Mouse (Mus musculus): ENCODE results near the gene Gm27021. TPM values are rescaled to one million over a fixed set of nuclear protein-coding genes. Genes with fewer than 3 reads are reported as not detected.

The Gm27021 gene
- total RNA-seq, 4 experiments from 2014 or later, result 1.4 TPM; not detected in 3

GRCm38 (mm10) chr8:120641245-120641644 lies 26.6 kb downstream of the Gm27021 start:
- DNase-seq, result no peak

GRCm38 (mm10) chr8:120634329-120634839 lies 33.5 kb downstream of the Gm27021 start:
- peak; percentile 70 for DNase-seq

- peak; percentile 24 for DNase-seq
Observed at GRCm38 (mm10) chr8:120633665-120634271, 34.1 kb downstream of the Gm27021 start.

DNA sequence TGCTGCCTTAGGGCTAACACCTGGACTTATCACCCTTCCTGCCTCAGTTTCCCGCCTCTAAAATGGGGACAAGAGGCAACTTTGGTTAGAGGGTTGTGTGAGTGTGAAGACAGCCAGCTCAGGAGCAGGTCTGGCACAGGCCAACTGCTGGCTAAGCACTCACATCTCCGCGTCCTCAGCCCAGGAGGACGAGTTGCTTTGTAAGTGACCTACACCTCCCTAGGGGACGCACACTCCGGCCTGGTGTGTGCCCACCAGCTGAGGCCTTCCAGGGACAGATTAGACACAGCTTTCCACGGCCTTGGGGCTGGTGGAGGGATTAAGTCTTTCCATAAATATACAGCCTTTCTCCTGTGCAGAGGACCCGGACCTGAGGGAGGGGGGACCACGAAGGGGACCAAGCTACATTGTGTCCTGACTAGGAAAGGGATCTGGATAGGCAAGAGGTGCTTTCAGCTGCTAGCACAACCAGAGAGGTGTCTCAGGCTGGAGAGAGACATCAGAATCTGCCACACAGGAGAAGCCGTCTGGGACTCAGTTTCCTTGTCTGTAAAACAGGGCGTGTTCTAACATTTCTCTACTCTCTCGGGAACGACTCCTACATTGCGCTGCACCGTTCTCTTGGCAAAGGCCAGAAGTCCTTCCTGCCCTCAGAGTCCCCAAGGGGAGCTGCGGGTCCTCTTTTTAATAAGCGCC lies 34.8 kb downstream of the Gm27021 start:
- DNase-seq, result no peak

DNA sequence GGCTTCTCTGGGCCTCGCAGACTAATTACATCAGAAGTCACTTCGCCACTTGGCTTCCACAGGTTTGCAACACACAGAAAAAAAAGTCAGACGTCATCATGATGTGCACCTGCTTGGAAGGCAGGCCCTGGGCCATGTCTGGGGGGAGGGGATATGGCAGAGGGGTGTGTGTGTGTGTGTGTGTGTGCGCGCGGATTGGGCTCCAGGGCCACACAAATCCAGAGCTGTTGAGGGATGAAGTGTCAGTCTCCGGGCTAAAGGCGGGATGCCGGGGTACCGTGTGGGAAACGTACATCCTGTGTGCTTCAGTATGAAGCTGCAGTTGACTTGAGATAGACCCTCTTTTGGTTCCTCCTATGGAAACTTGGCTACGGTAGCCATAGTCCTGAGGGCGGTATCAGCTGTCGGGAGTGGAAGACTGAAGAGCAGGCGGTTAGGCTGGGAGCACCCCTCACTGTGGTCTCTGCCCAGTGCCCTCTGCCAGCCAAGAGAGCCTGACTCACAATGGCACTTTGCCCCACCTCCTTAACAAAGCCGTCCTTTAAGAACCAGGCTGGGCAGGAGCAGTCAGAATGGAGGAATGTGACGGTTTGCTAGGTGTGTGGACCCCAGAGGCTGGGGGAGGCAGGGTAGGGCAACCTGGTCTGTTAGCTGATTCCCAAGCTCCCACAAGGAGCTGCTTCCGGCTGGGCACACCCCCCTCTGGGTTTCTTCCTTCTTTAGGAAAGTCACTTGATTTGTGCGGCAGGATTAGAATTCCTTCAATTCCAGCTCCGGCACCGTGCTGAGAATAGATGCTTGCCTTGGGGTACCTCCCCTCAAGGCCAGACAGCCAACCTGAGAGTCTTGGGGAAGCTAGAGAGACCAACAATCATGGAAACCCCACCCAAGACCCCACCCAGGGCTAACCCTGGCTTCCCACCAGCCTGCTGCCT lies 36.2 kb downstream of the Gm27021 start:
- no peak for DNase-seq

- no peak for DNase-seq
Observed at GRCm38 (mm10) chr8:120630848-120631247, 37.0 kb downstream of the Gm27021 start.

DNA sequence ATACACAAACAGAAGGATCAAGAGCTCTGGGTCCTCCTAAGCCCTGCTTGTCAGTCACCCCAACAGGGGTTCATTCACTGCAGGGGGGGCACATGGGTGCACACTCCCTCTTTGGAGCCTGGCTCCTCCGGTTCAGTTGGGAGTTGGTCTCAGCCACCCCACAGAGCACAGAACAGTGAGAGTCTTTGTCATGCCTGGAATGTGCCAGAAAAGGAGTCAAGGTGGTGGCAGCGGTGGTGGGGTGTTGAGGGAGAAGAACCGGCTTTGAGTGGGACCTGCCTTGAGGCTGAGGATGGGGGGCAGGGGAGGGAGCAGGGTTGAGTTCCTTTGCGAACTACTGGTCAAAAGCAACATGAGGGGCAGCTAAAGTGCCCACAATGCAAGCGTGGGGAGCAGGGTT lies 37.8 kb downstream of the Gm27021 start:
- DNase-seq, result no peak

- no peak for DNase-seq
Observed at GRCm38 (mm10) chr8:120627298-120627697, 40.6 kb downstream of the Gm27021 start.

DNA sequence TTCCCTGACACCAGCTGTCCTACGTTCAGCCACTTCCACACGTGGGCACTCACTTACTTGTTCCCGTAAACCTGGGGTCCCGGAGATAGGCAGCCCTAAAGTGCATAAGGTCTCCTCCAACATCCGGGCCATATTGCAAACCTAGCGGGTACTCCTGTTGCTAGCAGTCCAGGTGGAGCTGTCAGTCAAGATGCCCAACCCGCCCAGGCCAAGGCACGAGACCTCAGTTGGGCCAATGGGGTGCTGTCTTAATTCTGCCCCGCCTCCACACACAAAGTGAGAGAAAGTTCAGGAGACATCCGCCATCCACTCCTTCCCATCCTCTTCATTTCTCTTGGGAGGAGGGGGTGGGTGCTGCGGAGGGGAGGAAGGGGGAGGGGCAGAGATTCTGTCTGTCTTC lies 41.4 kb downstream of the Gm27021 start:
- DNase-seq, result no peak

DNA sequence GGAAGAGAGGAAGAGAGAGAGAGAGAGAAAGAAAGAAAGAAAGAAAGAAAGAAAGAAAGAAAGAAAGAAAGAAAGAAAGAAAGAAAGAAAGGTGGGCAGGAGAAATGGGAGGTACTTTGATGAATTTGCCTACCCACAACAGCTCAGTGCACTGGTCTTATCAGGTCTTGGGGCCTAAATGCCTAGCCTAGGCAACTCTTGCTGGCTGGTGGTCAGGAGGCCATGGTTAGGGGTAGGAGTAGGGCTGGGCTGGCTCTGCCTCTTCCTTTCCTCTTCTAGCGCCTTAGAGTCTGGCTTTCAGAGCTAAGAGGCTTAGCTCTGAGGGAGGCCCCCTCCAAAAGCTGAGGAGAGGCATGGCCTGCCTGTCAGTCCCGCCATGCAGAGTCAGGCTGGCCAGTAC lies 44.3 kb downstream of the Gm27021 start:
- DNase-seq, result no peak

DNA sequence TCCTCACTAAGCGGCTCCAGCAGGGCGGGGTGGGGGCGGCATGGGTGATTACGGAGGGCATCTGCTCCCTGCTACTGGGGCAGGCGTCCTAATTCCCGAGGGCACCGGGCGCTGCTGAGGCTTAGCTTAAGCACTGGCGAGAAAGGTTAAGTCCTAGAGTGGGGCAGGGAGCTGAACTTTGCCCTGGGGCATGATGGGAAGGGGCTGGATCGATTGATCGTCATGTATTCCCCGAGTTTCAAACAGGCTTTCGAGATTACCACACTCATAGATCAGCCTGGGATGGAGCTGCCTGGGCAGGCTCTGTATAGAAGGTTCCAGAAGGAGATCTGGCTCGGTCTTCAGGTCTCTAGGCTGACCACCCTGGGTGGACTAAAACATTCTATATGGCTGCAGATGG lies 45.7 kb downstream of the Gm27021 start:
- no peak for DNase-seq

GRCm38 (mm10) chr8:120620441-120620840 lies 47.4 kb downstream of the Gm27021 start:
- no peak for DNase-seq

- DNase-seq, result no peak
Observed at GRCm38 (mm10) chr8:120619235-120620180, 48.4 kb downstream of the Gm27021 start.

DNA sequence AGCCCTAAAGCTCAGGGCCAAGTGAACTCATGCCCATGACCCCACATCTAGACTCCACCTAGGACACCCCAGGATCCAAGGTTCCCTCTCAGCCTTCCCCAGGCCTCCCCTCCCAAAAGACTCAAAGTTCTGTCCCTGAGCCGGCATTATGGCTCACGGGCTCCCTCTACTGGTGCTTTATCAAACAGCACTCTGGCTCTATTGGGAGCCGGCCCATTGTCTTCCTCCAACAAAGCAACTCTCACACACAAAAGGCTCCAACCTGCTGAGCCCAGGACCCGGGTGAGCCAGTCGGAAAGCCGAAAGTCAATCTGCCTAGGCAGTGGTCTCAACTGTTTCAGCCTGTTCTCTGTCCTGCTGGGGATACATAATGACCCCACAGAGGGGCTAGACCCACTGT lies 49.8 kb downstream of the Gm27021 start:
- peak; percentile 33 for DNase-seq

DNA sequence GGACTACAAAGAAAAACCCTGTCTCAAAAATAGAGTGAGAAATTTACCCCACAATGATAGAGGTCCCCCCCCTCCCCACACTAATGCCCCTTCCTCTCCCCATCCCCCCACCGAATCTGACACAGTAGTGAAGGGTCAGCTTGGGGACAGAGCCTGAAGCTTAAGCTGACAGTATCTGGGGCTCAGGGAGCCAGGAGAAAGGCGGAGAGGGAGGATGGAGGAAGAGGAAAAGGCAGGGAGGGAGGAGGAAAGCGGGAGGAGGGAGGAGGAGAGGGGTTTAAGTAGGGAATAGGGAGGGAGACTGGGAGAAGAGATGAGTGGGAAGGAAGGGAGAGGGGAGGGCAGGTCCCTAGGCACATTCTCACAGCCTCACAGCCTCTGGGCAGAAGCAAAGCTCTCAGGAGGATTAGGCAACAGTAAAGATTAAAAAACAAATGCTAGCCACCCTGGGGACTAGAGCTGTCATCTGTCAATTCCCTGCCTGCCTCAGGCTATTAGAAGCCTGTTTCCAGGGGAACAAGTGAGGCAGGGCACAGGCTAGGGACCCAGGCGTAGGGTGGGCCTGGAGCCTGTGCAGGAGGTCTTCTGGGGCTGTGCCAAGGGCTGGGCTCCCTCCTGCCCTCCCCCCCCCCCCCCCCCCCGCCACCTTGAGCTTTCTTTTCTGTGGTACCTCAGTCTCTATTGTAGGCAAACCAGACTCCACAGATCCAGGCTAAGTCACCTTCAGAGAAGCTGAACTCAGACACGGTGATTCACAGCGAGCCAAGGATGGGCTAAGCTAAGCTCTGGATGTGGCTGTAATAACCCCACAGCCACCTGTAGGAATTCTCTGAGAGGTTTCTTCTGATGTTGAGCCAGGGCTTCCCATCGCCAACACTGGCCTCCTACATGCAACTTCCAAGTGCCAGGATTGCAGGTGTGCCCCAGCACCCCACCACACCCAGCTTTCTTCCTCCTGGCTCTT lies 50.9 kb downstream of the Gm27021 start:
- no peak for DNase-seq

DNA sequence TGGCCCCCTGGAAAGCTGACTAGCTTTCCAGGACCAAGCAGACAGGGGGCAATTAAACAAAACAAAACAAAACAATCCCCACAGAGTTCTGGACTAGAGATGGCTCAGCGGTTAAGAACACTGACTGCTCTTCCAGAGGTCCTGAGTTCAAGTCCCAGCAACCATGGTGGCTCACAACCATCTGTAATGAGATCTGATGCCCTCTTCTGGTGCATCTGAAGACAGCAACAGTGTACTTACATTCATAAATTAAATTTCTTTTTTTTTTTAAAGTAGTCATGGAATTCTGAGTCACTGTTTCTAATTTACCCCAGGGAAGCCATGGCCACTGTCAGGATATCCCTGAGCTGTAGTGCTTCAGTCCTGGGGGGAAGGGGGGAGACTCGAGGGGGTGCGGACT lies 53.4 kb downstream of the Gm27021 start:
- no peak for DNase-seq

- no peak for DNase-seq
Observed at GRCm38 (mm10) chr8:120610824-120611223, 57.1 kb downstream of the Gm27021 start.

DNA sequence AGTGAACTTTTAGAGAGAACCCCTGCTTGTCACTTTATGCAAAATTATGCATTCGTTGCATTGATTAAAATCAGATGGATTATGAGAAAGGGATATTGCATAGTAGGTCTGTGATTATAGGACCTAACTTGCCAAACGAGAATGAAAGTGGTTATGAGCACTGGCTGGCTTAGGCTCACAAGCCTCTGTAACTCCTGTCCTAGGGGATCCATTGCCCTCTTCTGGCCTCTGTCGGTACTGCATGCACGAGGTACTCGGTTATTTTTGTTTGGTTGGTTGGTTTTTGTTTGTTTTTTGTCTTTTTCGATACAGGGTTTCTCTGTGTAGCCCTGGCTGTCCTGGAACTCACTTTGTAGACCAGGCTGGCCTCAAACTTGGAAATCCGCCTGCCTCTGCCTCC lies 60.0 kb downstream of the Gm27021 start:
- peak; percentile 42 for DNase-seq

GRCm38 (mm10) chr8:120607460-120607859 lies 60.4 kb downstream of the Gm27021 start:
- no peak for DNase-seq

DNA sequence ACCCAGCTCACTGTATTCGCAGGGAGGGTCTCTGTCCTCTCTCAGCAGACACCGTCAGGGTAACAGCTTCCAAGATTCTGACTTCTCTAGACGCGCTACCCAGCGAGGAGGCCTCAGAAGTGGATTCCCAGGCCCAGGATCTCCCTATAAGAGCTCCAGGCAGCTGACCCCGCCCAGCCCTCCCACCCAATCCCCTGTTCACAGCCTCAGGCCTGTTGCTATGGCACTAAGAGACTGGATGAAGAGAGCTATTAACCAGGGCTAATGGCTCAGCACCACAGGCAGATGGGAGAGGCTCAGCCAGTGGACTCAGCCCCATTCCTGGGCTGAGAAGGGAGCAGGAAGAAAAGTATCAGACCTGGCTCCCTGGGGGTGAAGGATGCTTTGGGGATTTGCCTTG lies 65.2 kb downstream of the Gm27021 start:
- DNase-seq, result no peak

- peak; percentile 52 for DNase-seq
Observed at GRCm38 (mm10) chr8:120599504-120599903, 68.4 kb downstream of the Gm27021 start.
